Mouse (Mus musculus): Measurements from ENCODE around the gene Psme1.

The Psme1 gene

DNA sequence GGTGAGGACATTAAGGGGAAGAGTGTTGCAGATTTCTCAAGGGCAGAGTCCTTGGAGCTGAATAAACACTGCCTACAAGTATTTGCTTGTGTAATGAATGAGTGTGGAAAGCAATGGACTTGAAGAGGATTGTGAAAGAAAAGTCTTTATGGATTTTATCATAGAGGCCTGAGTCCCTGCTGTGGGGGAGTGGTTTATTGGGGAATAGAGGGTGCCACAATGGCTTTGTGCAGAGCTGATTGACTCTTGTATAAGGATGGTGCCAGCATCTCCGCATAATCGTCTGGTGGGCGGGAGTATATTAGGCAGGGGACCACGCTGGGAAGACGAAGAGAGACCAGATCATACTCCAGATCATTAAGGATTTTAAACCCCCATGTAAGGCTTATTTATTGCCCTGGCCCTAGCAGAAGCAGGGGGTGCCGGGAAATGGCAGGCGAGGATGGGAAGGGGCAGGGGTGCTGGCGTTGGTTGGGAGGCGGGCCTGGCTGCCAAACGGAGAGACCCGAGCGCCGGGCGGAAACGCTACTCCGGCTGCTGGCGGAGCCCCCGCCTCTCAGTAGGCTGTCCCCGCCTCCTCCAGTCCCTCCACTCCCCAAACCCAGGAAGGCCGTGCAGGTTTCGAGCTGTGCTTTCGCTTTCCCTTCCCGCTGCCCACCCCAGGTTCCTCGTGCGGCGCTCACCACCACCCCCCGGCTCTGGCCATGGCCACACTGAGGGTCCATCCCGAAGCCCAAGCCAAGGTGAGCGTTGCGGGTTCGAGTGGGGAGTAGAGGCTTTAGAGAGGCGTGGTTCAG is at the start of gene Psme1:
Psme1 (plus strand) TSS at position 253 of the 797 bp plus-strand sequence.
- peak; percentile 83 for DNase-seq (ENCODE audit: low spot score)

- no peak for DNase-seq (ENCODE audit: low spot score)
These were observed 41.7 kb upstream of the Psme1 start for GRCm38 (mm10) chr14:55536116-55536745.

GRCm38 (mm10) chr14:55540067-55540786 is 37.7 kb upstream of the Psme1 start, which contains the start of gene Pck2:
TSS of gene Pck2 (plus strand) at chr14:55540266.
- DNase-seq (ENCODE audit: low spot score): peak; percentile 85

GRCm38 (mm10) chr14:55540787-55541321 is 37.1 kb upstream of the Psme1 start:
- DNase-seq (ENCODE audit: low spot score): peak; percentile 57

DNA sequence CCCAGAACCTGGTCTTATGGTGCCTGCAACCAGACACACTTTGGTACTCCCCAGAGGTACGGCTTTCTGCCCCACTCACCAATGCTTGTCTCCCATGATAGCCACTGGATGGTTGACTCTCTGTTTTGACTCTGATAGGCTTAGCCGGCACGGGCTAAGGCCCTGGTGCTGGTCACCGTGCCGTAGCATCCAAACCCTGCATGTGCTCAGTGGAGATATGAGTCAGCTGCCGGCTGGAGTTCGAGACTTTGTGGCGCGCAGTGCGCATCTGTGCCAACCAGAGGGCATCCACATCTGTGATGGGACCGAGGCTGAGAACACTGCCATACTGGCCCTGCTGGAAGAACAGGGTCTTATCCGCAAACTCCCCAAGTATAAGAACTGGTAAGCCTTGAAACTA is 35.7 kb upstream of the Psme1 start:
- DNase-seq (ENCODE audit: low spot score): no peak

DNA sequence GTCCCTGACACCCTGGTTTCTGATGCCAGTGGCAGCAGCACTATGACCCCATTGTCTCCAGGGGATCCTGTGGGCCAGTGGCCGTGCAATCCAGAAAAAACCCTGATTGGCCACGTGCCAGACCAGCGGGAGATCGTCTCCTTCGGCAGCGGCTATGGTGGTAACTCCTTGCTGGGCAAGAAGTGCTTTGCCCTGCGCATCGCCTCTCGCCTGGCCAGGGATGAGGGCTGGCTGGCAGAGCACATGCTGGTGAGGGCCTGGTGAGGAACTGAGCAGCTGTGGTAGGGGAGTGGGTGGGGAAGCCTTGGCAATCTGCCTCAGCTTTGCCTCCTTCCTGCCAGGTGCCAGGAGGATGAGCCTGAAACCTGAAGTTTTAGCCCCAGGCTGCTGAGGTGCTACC is 33.6 kb upstream of the Psme1 start:
- DNase-seq (ENCODE audit: low spot score): no peak

- no peak for DNase-seq (ENCODE audit: low spot score)
These were observed 27.7 kb upstream of the Psme1 start for GRCm38 (mm10) chr14:55550191-55550590.

DNA sequence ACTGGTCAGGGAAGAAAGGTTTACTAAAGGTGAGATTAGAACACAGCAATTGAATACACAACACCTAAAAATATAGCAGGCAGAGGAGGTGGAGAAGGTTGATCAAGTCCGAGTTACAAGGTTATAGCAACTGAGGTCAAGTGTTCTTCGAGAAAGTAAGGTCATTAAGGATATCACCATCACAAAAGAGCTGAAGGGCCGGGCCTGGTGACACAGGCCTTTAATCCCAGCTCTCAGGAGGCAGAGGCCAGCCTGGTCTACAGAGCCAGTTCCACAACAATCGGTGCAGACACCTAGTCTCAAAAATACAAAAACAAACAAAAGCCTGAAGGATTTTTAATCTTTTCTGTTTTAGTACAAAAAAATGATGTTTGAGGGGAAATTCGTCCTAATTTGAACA is 26.6 kb upstream of the Psme1 start:
- no peak for DNase-seq (ENCODE audit: low spot score)

- no peak for DNase-seq (ENCODE audit: low spot score)
These were observed 26.1 kb upstream of the Psme1 start for GRCm38 (mm10) chr14:55551794-55552193.

DNA sequence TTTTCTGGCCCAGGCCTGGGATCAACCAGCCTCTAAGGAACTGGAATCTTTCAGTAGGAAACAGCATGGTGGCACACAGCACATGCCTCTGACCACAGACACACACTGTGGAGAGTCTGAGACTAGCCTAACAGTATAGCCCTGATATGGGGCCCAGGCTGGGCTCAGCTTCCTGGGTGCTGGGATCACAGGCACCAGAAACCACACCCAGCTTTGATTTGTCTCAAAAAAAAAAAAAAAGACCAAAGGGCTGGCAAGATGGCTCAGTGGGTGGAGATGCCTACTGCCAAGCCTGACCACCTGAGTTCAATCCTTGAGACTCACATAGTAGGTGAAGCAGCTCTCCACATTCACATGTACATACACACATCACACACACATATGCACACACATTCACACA is 23.3 kb upstream of the Psme1 start:
- DNase-seq (ENCODE audit: low spot score): no peak

DNA sequence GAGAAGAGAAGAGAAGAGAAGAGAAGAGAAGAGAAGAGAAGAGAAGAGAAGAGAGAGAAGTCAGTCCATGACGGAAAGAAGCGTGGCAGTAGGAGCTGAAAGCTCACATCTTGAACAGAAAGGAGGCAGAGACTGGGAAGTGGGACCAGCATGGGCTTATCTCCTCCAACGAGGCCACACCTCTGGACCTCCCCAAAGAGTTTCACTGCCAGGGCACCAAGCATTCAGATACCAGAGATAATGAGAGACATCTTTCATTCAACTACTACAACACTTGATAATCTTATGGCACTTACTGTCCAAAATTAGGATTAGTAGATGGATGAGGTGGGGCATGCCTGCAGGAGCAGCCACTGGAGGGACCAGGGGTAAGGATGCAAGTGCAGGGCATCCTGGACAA is 22.1 kb upstream of the Psme1 start:
- DNase-seq (ENCODE audit: low spot score): no peak

GRCm38 (mm10) chr14:55557003-55557402 is 20.9 kb upstream of the Psme1 start:
- peak; percentile 82 for DNase-seq (ENCODE audit: low spot score)

GRCm38 (mm10) chr14:55557587-55557986 is 20.3 kb upstream of the Psme1 start:
- no peak for DNase-seq (ENCODE audit: low spot score)

DNA sequence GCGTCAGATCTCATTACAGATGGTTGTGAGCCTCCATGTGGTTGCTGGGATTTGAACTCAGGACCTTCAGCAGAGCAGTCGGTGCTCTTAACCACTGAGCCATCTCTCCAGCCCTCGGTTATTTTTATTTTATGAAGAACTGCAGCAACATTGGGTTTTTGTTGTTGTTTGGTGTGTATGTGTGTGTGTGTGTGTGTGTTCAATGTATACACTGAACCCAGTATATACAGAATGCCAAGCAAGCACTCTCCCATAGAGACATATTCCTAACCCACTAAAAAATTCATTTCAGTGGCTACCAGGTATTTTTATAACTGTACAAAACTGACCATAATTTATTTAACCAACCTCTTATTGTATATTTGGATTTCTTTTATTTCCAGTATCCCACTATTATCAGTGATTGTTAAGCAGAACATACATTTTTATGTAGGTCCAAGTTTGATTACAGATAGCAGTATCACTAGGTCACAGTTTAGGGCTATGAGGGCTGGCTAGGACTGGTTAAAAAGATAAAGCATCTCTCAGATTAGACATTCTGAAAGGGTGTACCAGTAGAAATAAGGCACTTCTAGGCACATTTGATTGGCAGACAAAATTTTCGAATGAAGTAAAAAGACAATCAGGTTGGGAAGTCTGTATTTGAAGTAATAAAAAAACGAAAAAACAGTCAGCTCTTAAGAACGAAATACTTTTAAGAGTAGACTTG is 19.0 kb upstream of the Psme1 start:
- DNase-seq (ENCODE audit: low spot score): no peak

DNA sequence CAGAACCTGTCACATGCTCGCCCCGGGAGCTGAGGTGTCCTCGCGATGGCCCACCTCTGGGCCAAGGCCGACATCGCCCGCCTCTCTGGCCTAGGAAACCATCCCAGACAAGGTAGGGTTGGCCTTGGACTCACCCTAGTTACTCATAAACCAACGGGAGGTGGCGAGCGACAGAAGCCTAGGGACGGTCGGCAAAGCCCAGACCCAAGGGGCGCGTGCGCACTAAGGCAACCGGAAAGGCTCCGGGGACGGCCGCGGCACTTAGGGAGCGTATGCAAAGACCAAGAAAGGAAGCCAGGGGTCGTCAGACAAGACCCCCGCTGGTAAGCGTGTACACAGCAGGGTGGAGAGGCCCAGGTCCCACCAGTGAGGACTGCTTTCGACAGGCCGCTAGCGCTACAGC is 18.1 kb upstream of the Psme1 start, which contains the start of gene Dcaf11:
Dcaf11 (plus strand) TSS at position 208 of the 403 bp plus-strand sequence.
- peak; percentile 96 for DNase-seq (ENCODE audit: low spot score)

- DNase-seq (ENCODE audit: low spot score): peak; percentile 99
These were observed 17.5 kb upstream of the Psme1 start, which contains the start of gene A730061H03Rik for GRCm38 (mm10) chr14:55560202-55561073. TSS of gene A730061H03Rik (minus strand) at chr14:55560406.

DNA sequence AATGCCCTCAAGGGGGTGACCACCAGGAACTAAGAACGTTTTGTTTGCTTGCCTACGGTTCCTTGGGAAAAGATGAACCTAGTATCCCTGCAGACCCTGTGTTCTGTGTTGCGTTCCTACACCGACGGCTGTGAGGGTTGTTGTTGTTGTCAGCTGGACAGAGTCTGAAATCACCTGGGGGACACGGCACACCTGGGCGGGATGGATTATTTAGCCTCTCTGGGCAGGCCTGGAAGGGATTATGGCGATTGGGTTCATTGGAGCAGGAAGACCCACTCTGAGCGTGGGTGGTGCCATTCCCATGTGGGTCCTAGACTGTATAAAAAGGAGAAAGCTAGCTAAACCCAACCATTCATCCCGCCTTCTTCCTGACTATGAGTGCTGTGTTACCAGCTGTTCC is 16.1 kb upstream of the Psme1 start:
- DNase-seq (ENCODE audit: low spot score): no peak

GRCm38 (mm10) chr14:55563249-55563648 is 14.7 kb upstream of the Psme1 start:
- no peak for DNase-seq (ENCODE audit: low spot score)

GRCm38 (mm10) chr14:55565748-55566147 is 12.2 kb upstream of the Psme1 start:
- no peak for DNase-seq (ENCODE audit: low spot score)

- no peak for DNase-seq (ENCODE audit: low spot score)
These were observed 10.4 kb upstream of the Psme1 start for GRCm38 (mm10) chr14:55567496-55567895.

DNA sequence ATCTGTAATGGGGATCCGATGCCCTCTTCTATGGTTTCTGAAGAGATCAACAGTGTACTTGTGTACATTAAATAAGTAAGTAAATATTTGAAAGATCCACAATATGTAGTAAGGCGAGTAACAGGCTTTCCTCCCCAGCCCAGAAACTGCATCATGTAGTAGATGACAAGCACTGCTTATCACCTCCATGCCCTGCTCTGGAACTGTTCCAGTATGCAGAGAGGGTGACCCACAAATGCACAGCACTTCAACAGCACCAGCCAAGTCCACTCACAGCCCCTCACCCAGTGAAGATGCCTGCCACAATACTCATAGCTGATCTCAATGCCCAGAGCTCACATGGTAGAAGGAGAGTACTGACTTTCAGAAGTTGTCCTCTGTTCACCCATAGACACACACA is 7.3 kb upstream of the Psme1 start:
- no peak for DNase-seq (ENCODE audit: low spot score)

Data from yolk sac, embryonic 10.5 days (tissue).